Mouse (Mus musculus) MEL (cell line): ENCODE data around the gene Dand5. TPM values are rescaled to one million over a fixed set of nuclear protein-coding genes. Genes with fewer than 3 reads are reported as not detected.

Experiments
- DNase-seq: peaks from one replicate; pipeline ENCODE4 v3.0.0; 2011; ENCODE audit warnings: low read depth, low spot score
- H3K27ac ChIP-seq: 2 replicates; pipeline ENCODE4 v1.5.1; 2012; ENCODE audit warnings: low read depth, mild to moderate bottlenecking, control low read depth, low read length, moderate library complexity; ENCODE audit not compliant: control insufficient read depth
- H3K27me3 ChIP-seq, 2 experiments: fragments of 150-350 bp in 1 of 2; sonication (generic) in 1 of 2; 2 replicates each; pipeline ENCODE4 v1.6.1; 2012; ENCODE audit warnings: low read length in 2 of 2, mild to moderate bottlenecking in 2 of 2, improper control_type of control experiment in 1 of 2, moderate library complexity in 1 of 2; ENCODE audit not compliant: insufficient read depth in 2 of 2, control insufficient read depth in 1 of 2
- H3K36me3 ChIP-seq, 2 experiments: 2 replicates each; pipeline ENCODE4 v1.6.1; 2012 to 2014; ENCODE audit warnings: low read length in 2 of 2, improper control_type of control experiment in 1 of 2, inconsistent platforms in 1 of 2, mild to moderate bottlenecking in 1 of 2; ENCODE audit not compliant: insufficient read depth in 2 of 2, control insufficient read depth in 1 of 2
- H3K4me1 ChIP-seq, 2 experiments: fragments of 150-350 bp in 1 of 2; sonication (generic) in 1 of 2; 2 replicates each; pipeline ENCODE4 v1.6.1; 2012; ENCODE audit warnings: low read length in 2 of 2, improper control_type of control experiment in 1 of 2, mild to moderate bottlenecking in 1 of 2; ENCODE audit not compliant: insufficient read depth in 2 of 2, control insufficient read depth in 1 of 2
- H3K4me3 ChIP-seq, 2 experiments: fragments of 150-350 bp in 1 of 2; sonication (generic) in 1 of 2; 2 replicates each; pipeline ENCODE4 v1.5.1; 2012; ENCODE audit warnings: low read depth in 2 of 2, low read length in 2 of 2, mild to moderate bottlenecking in 2 of 2, moderate library complexity in 2 of 2, control low read depth in 1 of 2, improper control_type of control experiment in 1 of 2; ENCODE audit not compliant: control insufficient read depth in 1 of 2, insufficient read depth in 1 of 2
- H3K79me2 ChIP-seq: 2 replicates; pipeline ENCODE4 v1.6.1; 2012; ENCODE audit warnings: mild to moderate bottlenecking, low read length, moderate library complexity; ENCODE audit not compliant: control insufficient read depth, poor library complexity, insufficient read depth
- H3K9ac ChIP-seq: 2 replicates; pipeline ENCODE4 v1.6.1; 2012; ENCODE audit warnings: low read depth, mild to moderate bottlenecking, control low read depth, low read length, moderate library complexity; ENCODE audit not compliant: control insufficient read depth, poor library complexity, severe bottlenecking
- H3K9me3 ChIP-seq: fragments of 150-350 bp; sonication (generic); replicated peaks from 2 replicates; pipeline ENCODE4 v1.6.1; 2012; ENCODE audit warnings: mild to moderate bottlenecking, low read length, improper control_type of control experiment, moderate library complexity; ENCODE audit not compliant: insufficient read depth
- BHLHE40 ChIP-seq: IDR thresholded peaks from 2 replicates; pipeline ENCODE4 v1.6.1; 2012; ENCODE audit warnings: low read depth, mild to moderate bottlenecking, inconsistent platforms, low read length, improper control_type of control experiment, borderline replicate concordance
- CHD1 ChIP-seq: IDR thresholded peaks from 2 replicates; pipeline ENCODE4 v1.6.1; 2012; ENCODE audit warnings: low read depth, mild to moderate bottlenecking, inconsistent platforms, low read length, improper control_type of control experiment
- CHD2 ChIP-seq: IDR thresholded peaks from 2 replicates; pipeline ENCODE4 v1.6.1; 2011; ENCODE audit warnings: low read length, improper control_type of control experiment
- CTCF ChIP-seq, 3 experiments: IDR thresholded peaks in 2 of 3; conservative IDR thresholded peaks in 1 of 3; 2 replicates each; pipeline ENCODE4 v1.5.1; 2011 to 2012; ENCODE audit warnings: low read length in 3 of 3, low read depth in 2 of 3, mild to moderate bottlenecking in 2 of 3, improper control_type of control experiment in 1 of 3, inconsistent platforms in 1 of 3, mixed read lengths in 1 of 3, moderate library complexity in 1 of 3; ENCODE audit not compliant: control insufficient read depth in 1 of 3, insufficient read depth in 1 of 3, poor library complexity in 1 of 3, severe bottlenecking in 1 of 3
- E2F4 ChIP-seq: IDR thresholded peaks from 2 replicates; pipeline ENCODE4 v1.6.1; 2011; ENCODE audit warnings: low read depth, low read length, improper control_type of control experiment, borderline replicate concordance
- ELF1 ChIP-seq: IDR thresholded peaks from 2 replicates; pipeline ENCODE4 v1.6.1; 2014; ENCODE audit warnings: low read depth, mild to moderate bottlenecking, inconsistent platforms, low read length, improper control_type of control experiment, moderate library complexity
- EP300 ChIP-seq, 2 experiments: IDR thresholded peaks; 2 replicates each; pipeline ENCODE4 v1.6.1; 2011; ENCODE audit warnings: improper control_type of control experiment in 2 of 2, low read length in 2 of 2, low read depth in 1 of 2, mild to moderate bottlenecking in 1 of 2
- GATA1 ChIP-seq: IDR thresholded peaks from 2 replicates; pipeline ENCODE4 v1.6.1; 2011; ENCODE audit warnings: low read depth, low read length, improper control_type of control experiment
- HCFC1 ChIP-seq: IDR thresholded peaks from 2 replicates; pipeline ENCODE4 v1.6.1; 2012; ENCODE audit warnings: low read depth, mild to moderate bottlenecking, inconsistent platforms, low read length, improper control_type of control experiment, moderate library complexity
- KAT2A ChIP-seq: conservative IDR thresholded peaks from 2 replicates; pipeline ENCODE4 v1.6.1; 2012; ENCODE audit warnings: low read depth, low read length, improper control_type of control experiment, inconsistent platforms
- MAX ChIP-seq: IDR thresholded peaks from 2 replicates; pipeline ENCODE4 v1.6.1; 2011; ENCODE audit warnings: low read length, improper control_type of control experiment
- MAZ ChIP-seq: IDR thresholded peaks from 2 replicates; pipeline ENCODE4 v1.6.1; 2012; ENCODE audit warnings: low read depth, mild to moderate bottlenecking, inconsistent platforms, low read length, improper control_type of control experiment
- MXI1 ChIP-seq: IDR thresholded peaks from 2 replicates; pipeline ENCODE4 v1.6.1; 2011; ENCODE audit warnings: mild to moderate bottlenecking, low read depth, low read length, improper control_type of control experiment
- MYB ChIP-seq: IDR thresholded peaks from 2 replicates; pipeline ENCODE4 v1.6.1; 2011; ENCODE audit warnings: mild to moderate bottlenecking, low read depth, low read length, improper control_type of control experiment
- NELFE ChIP-seq: IDR thresholded peaks from 2 replicates; pipeline ENCODE4 v1.6.1; 2011; ENCODE audit warnings: low read depth, low read length, improper control_type of control experiment
- NRF1 ChIP-seq: IDR thresholded peaks from 2 replicates; pipeline ENCODE4 v1.6.1; 2014; ENCODE audit warnings: low read depth, mild to moderate bottlenecking, inconsistent platforms, low read length, improper control_type of control experiment, moderate library complexity; ENCODE audit not compliant: poor library complexity, insufficient read depth, severe bottlenecking
- POLR2A ChIP-seq, 2 experiments: IDR thresholded peaks; 2 replicates each; pipeline ENCODE4 v1.6.1; 2011 to 2012; ENCODE audit warnings: low read length in 2 of 2, mild to moderate bottlenecking in 2 of 2, control low read depth in 1 of 2, improper control_type of control experiment in 1 of 2, low read depth in 1 of 2, moderate library complexity in 1 of 2; ENCODE audit not compliant: control insufficient read depth in 1 of 2, insufficient read depth in 1 of 2, poor library complexity in 1 of 2
- POLR2AphosphoS2 ChIP-seq: IDR thresholded peaks from 2 replicates; pipeline ENCODE4 v1.6.1; 2011; ENCODE audit warnings: low read length, improper control_type of control experiment
- POLR2AphosphoS5 ChIP-seq: IDR thresholded peaks from 2 replicates; pipeline ENCODE4 v1.6.1; 2012; ENCODE audit warnings: low read depth, borderline replicate concordance, mild to moderate bottlenecking, inconsistent platforms, low read length, moderate library complexity, mixed read lengths
- RAD21 ChIP-seq: IDR thresholded peaks from 2 replicates; pipeline ENCODE4 v1.6.1; 2011; ENCODE audit warnings: mild to moderate bottlenecking, low read depth, low read length, improper control_type of control experiment
- SIN3A ChIP-seq: IDR thresholded peaks from 2 replicates; pipeline ENCODE4 v1.6.1; 2012; ENCODE audit warnings: low read length, improper control_type of control experiment, inconsistent platforms
- SMC3 ChIP-seq: IDR thresholded peaks from 2 replicates; pipeline ENCODE4 v1.6.1; 2011; ENCODE audit warnings: low read depth, low read length, improper control_type of control experiment
- TAL1 ChIP-seq: IDR thresholded peaks from 2 replicates; pipeline ENCODE4 v1.6.1; 2012; ENCODE audit warnings: mild to moderate bottlenecking, inconsistent platforms, low read length, moderate library complexity, mixed read lengths
- TBP ChIP-seq: IDR thresholded peaks from 2 replicates; pipeline ENCODE4 v1.8.0; 2011; ENCODE audit warnings: low read depth, low read length, improper control_type of control experiment
- TCF12 ChIP-seq: IDR thresholded peaks from 2 replicates; pipeline ENCODE4 v1.6.1; 2014; ENCODE audit warnings: low read depth, mild to moderate bottlenecking, inconsistent platforms, low read length, improper control_type of control experiment, moderate library complexity
- UBTF ChIP-seq: IDR thresholded peaks from 2 replicates; pipeline ENCODE4 v1.6.1; 2012; ENCODE audit warnings: low read depth, mild to moderate bottlenecking, inconsistent platforms, low read length, improper control_type of control experiment, moderate library complexity, borderline replicate concordance; ENCODE audit not compliant: insufficient read depth
- USF1 ChIP-seq: IDR thresholded peaks from 2 replicates; pipeline ENCODE4 v1.6.1; 2014; ENCODE audit warnings: low read depth, mild to moderate bottlenecking, inconsistent platforms, low read length, improper control_type of control experiment, moderate library complexity
- ZKSCAN1 ChIP-seq: IDR thresholded peaks from 2 replicates; pipeline ENCODE4 v1.6.1; 2012; ENCODE audit warnings: low read depth, mild to moderate bottlenecking, inconsistent platforms, low read length, improper control_type of control experiment, moderate library complexity
- ZMIZ1 ChIP-seq: IDR thresholded peaks from 2 replicates; pipeline ENCODE4 v1.6.1; 2012; ENCODE audit warnings: low read depth, mild to moderate bottlenecking, inconsistent platforms, low read length, improper control_type of control experiment, moderate library complexity
- ZNF384 ChIP-seq: IDR thresholded peaks from 2 replicates; pipeline ENCODE4 v1.6.1; 2012; ENCODE audit warnings: low read depth, mild to moderate bottlenecking, inconsistent platforms, low read length, improper control_type of control experiment
- polyA plus RNA-seq, 2 experiments: library from polyadenylated mRNA; stranded (reverse) in 1 of 2; unstranded in 1 of 2; fragments of >175 nt in 1 of 2; fragments of >200 nt in 1 of 2; gene quantifications; 2 replicates each; pipeline versions ENCODE4 v1.2.1 to v1.2.4; 2012; ENCODE audit warnings: low replicate concordance in 2 of 2, low read depth in 1 of 2; ENCODE audit not compliant: insufficient read length in 2 of 2, insufficient read depth in 1 of 2, missing spikeins in 1 of 2
- total RNA-seq: library from RNA; depleted of rRNA; stranded (reverse); fragments of 300-350 nt; gene quantifications from 2 replicates; pipeline ENCODE4 v1.2.3, GENCODE M21; 2012

Gene Dand5
- total and polyA plus RNA-seq, 3 experiments = 1.7 to 2.2 TPM; not detected in 1

- TF ChIP-seq MXI1 (peak; percentile 65), CHD2 (peak; percentile 81), POLR2A (IDR thresholded peaks at IDR 0.05; ENCODE audit: control insufficient read depth in 1 of 2, insufficient read depth in 1 of 2, low read depth in 1 of 2, low read length in 2 of 2, poor library complexity in 1 of 2) (peak in 1 of 2 experiments; percentile 57; a peak in 2 of 4 replicates), TBP (peak; percentile 69; the same call in 1 of the 2 replicates)
These were observed 25.2 kb upstream of the Dand5 start (continued) for GRCm38 (mm10) chr8:84847684-84848435.

GRCm38 (mm10) chr8:84846722-84847572 is 24.3 kb upstream of the Dand5 start, which contains the start of gene Calr:
TSS of gene Calr (minus strand) at chr8:84846934.
- no peaks in the 10 kb centered on the region for H3K27me3 ChIP-seq
- H3K4me1 ChIP-seq = peaks cover 7 to 18% of the 10 kb centered on the region in 2 experiments; a peak in 3 of 4 replicates
- peaks cover 13 to 31% of the 10 kb centered on the region in 2 experiments for H3K36me3 ChIP-seq
- peak; percentile 100 for DNase-seq
- no peaks in the 10 kb centered on the region for H3K9me3 ChIP-seq
- peak within 1 kb of the TSS; percentile 98 for H3K27ac ChIP-seq
- peak within 1 kb of the TSS; percentile 92 for H3K9ac ChIP-seq
- peak within 1 kb of the TSS; percentile 76 to 85 for H3K4me3 ChIP-seq
- H3K79me2 ChIP-seq = peaks cover 31% of the 10 kb centered on the region
- 0 out of 2 replicates have a peak, but pooled peaks have one; percentile 45 for TF ChIP-seq UBTF
- peak; percentile 100 for TF ChIP-seq ZMIZ1
- peak; percentile 86 for TF ChIP-seq CHD2
- no peak for TF ChIP-seq SMC3
- TF ChIP-seq GATA1 = no peak
- TF ChIP-seq HCFC1 = peak; percentile 85
- peak; percentile 76 for TF ChIP-seq TCF12
- TF ChIP-seq TBP = peak; percentile 99
- peak; percentile 40 for TF ChIP-seq NRF1
- peak; percentile 91 for TF ChIP-seq BHLHE40
- no peak for TF ChIP-seq RAD21
- no peak for TF ChIP-seq MYB
- TF ChIP-seq USF1 = peak; percentile 99
- 0 out of 6 replicates have a peak, but pooled peaks of 1 of the 3 experiments have one; percentile 16 for TF ChIP-seq CTCF (IDR thresholded peaks at IDR 0.05 in 2 of 3, conservative IDR thresholded peaks at IDR 0.05 in 1 of 3; ENCODE audit: control insufficient read depth in 1 of 3, insufficient read depth in 1 of 3, low read depth in 2 of 3, low read length in 3 of 3, poor library complexity in 1 of 3, severe bottlenecking in 1 of 3)
- peak; percentile 47; the same call in 1 of the 2 replicates for TF ChIP-seq ELF1
- no peak for TF ChIP-seq E2F4
- TF ChIP-seq ZNF384 = peak; percentile 28; the same call in 1 of the 2 replicates
- peak; percentile 97 for TF ChIP-seq MAX
- TF ChIP-seq POLR2A (IDR thresholded peaks at IDR 0.05; ENCODE audit: control insufficient read depth in 1 of 2, insufficient read depth in 1 of 2, low read depth in 1 of 2, low read length in 2 of 2, poor library complexity in 1 of 2) = peak; percentile 91 to 94
- no peak for TF ChIP-seq CHD1
- TF ChIP-seq SIN3A = peak; percentile 79; the same call in 1 of the 2 replicates
- TF ChIP-seq MAZ = peak; percentile 99
- no peak for TF ChIP-seq TAL1
- peak in 1 of 2 experiments; percentile 52; a peak in 2 of 4 replicates for TF ChIP-seq EP300 (IDR thresholded peaks at IDR 0.05; ENCODE audit: low read depth in 1 of 2, low read length in 2 of 2)
- peak; percentile 92 for TF ChIP-seq MXI1
- peak; percentile 100 for TF ChIP-seq NELFE
- TF ChIP-seq KAT2A = peak; percentile 70; the same call in 1 of the 2 replicates
- TF ChIP-seq ZKSCAN1 = no peak
- TF ChIP-seq POLR2AphosphoS5 = peak; percentile 94
- peak; percentile 99 for TF ChIP-seq POLR2AphosphoS2
